Mouse (Mus musculus): ENCODE results near the gene Pcdh15.

GRCm38 (mm10) chr10:73484082-73484481 lies 384.9 kb downstream of the Pcdh15 start:
- TF ChIP-seq POLR2A (IDR thresholded peaks at IDR 0.05; ENCODE audit: low read depth, low read length) (no peak), CTCF (conservative IDR thresholded peaks at IDR 0.05; ENCODE audit: insufficient read depth, insufficient read length, low read depth, low read length) (no peak)
